Mouse (Mus musculus): Measurements from ENCODE around the gene Nim1k. TPM values are rescaled to one million over a fixed set of nuclear protein-coding genes. Genes with fewer than 3 reads are reported as not detected.

Nim1k gene
- polyA plus RNA-seq, 1 experiment from 2014 or later = 5.9 TPM

- H3K9me3 ChIP-seq (ENCODE audit: control insufficient read depth, low read length) = no peaks in the 10 kb centered on the region
- ATAC-seq (ENCODE audit: low read depth) = peak; percentile 65
- no peak overlapping the region for H3K4me3 ChIP-seq (ENCODE audit: low read depth, low read length)
- no peak overlapping the region; the same call in 1 of the 2 replicates for H3K9ac ChIP-seq (replicated peaks; ENCODE audit: low read depth, low read length)
- H3K4me1 ChIP-seq (ENCODE audit: control insufficient read depth, insufficient read depth, low read length) = peaks cover 9% of the 10 kb centered on the region
- H3K4me2 ChIP-seq (ENCODE audit: low read depth, low read length) = peak overlapping the region; percentile 43
- H3K27ac ChIP-seq (ENCODE audit: low read depth, low read length) = peak overlapping the region; percentile 60
- H3K27me3 ChIP-seq (ENCODE audit: control insufficient read depth, insufficient read depth, low read length) = no peaks in the 10 kb centered on the region
- WGBS = 2% methylated on average over 19 of the region's 19 CpGs
- no peaks in the 10 kb centered on the region for H3K36me3 ChIP-seq (ENCODE audit: control insufficient read depth, insufficient read depth, low read length)
Measured at GRCm38 (mm10) chr13:119741390-119742237, 14.1 kb downstream of the Nim1k start.

GRCm38 (mm10) chr13:119731448-119731847 lies 24.2 kb downstream of the Nim1k start:
- no peak overlapping the region for H3K9ac ChIP-seq (replicated peaks; ENCODE audit: low read depth, low read length)
- no peaks in the 10 kb centered on the region for H3K36me3 ChIP-seq (ENCODE audit: control insufficient read depth, insufficient read depth, low read length)
- H3K4me3 ChIP-seq (ENCODE audit: low read depth, low read length) = no peak overlapping the region
- peak; percentile 14; the same call in 1 of the 2 replicates for ATAC-seq (ENCODE audit: low read depth)
- no peaks in the 10 kb centered on the region for H3K27me3 ChIP-seq (ENCODE audit: control insufficient read depth, insufficient read depth, low read length)
- no peaks in the 10 kb centered on the region for H3K9me3 ChIP-seq (ENCODE audit: control insufficient read depth, low read length)
- H3K4me1 ChIP-seq (ENCODE audit: control insufficient read depth, insufficient read depth, low read length) = no peaks in the 10 kb centered on the region
- 11% methylated on average over 6 of the region's 6 CpGs for WGBS
- H3K27ac ChIP-seq (ENCODE audit: low read depth, low read length) = peak overlapping the region; percentile 64; the same call in 1 of the 2 replicates
- H3K4me2 ChIP-seq (ENCODE audit: low read depth, low read length) = no peak overlapping the region; the same call in 1 of the 2 replicates

GRCm38 (mm10) chr13:119729406-119729805 lies 26.3 kb downstream of the Nim1k start:
- 89% methylated on average over 7 of the region's 7 CpGs for WGBS
- ATAC-seq (ENCODE audit: low read depth) = no peak

GRCm38 (mm10) chr13:119727608-119728387 lies 27.9 kb downstream of the Nim1k start:
- no peak overlapping the region for H3K4me2 ChIP-seq (ENCODE audit: low read depth, low read length)
- ATAC-seq (ENCODE audit: low read depth) = no peak
- no peaks in the 10 kb centered on the region for H3K27me3 ChIP-seq (ENCODE audit: control insufficient read depth, insufficient read depth, low read length)
- H3K36me3 ChIP-seq (ENCODE audit: control insufficient read depth, insufficient read depth, low read length) = no peaks in the 10 kb centered on the region
- no peak overlapping the region for H3K27ac ChIP-seq (ENCODE audit: low read depth, low read length)
- H3K9me3 ChIP-seq (ENCODE audit: control insufficient read depth, low read length) = no peaks in the 10 kb centered on the region
- H3K4me1 ChIP-seq (ENCODE audit: control insufficient read depth, insufficient read depth, low read length) = no peaks in the 10 kb centered on the region
- 81% methylated on average over 26 of the region's 26 CpGs for WGBS
- H3K9ac ChIP-seq (replicated peaks; ENCODE audit: low read depth, low read length) = no peak overlapping the region
- no peak overlapping the region for H3K4me3 ChIP-seq (ENCODE audit: low read depth, low read length)

More at GRCm38 (mm10) chr13:119729406-119729805, 26.3 kb downstream of the Nim1k start:
- H3K9me3 ChIP-seq (ENCODE audit: control insufficient read depth, low read length) = no peaks in the 10 kb centered on the region
- H3K27ac ChIP-seq (ENCODE audit: low read depth, low read length) = no peak overlapping the region
- no peak overlapping the region for H3K9ac ChIP-seq (replicated peaks; ENCODE audit: low read depth, low read length)
- H3K4me1 ChIP-seq (ENCODE audit: control insufficient read depth, insufficient read depth, low read length) = no peaks in the 10 kb centered on the region
- no peak overlapping the region for H3K4me3 ChIP-seq (ENCODE audit: low read depth, low read length)
- no peaks in the 10 kb centered on the region for H3K36me3 ChIP-seq (ENCODE audit: control insufficient read depth, insufficient read depth, low read length)
- no peaks in the 10 kb centered on the region for H3K27me3 ChIP-seq (ENCODE audit: control insufficient read depth, insufficient read depth, low read length)
- no peak overlapping the region for H3K4me2 ChIP-seq (ENCODE audit: low read depth, low read length)

- WGBS = 89% methylated on average over 7 of the region's 7 CpGs
Measured at GRCm38 (mm10) chr13:119724541-119724940, 31.1 kb downstream of the Nim1k start.

GRCm38 (mm10) chr13:119723368-119723767 lies 32.3 kb downstream of the Nim1k start:
- H3K4me2 ChIP-seq (ENCODE audit: low read depth, low read length) = no peak overlapping the region
- no peaks in the 10 kb centered on the region for H3K9me3 ChIP-seq (ENCODE audit: control insufficient read depth, low read length)
- H3K9ac ChIP-seq (replicated peaks; ENCODE audit: low read depth, low read length) = no peak overlapping the region
- no peak overlapping the region for H3K4me3 ChIP-seq (ENCODE audit: low read depth, low read length)
- no peak for ATAC-seq (ENCODE audit: low read depth)
- no peaks in the 10 kb centered on the region for H3K36me3 ChIP-seq (ENCODE audit: control insufficient read depth, insufficient read depth, low read length)
- no peak overlapping the region for H3K27ac ChIP-seq (ENCODE audit: low read depth, low read length)
- H3K4me1 ChIP-seq (ENCODE audit: control insufficient read depth, insufficient read depth, low read length) = no peaks in the 10 kb centered on the region
- 86% methylated on average over 5 of the region's 5 CpGs for WGBS
- H3K27me3 ChIP-seq (ENCODE audit: control insufficient read depth, insufficient read depth, low read length) = no peaks in the 10 kb centered on the region

More at GRCm38 (mm10) chr13:119724541-119724940, 31.1 kb downstream of the Nim1k start:
- Histone ChIP-seq H3K4me3 (ENCODE audit: low read depth, low read length) (no peak overlapping the region), H3K27me3 (ENCODE audit: control insufficient read depth, insufficient read depth, low read length) (no peaks in the 10 kb centered on the region), H3K9me3 (ENCODE audit: control insufficient read depth, low read length) (no peaks in the 10 kb centered on the region), H3K9ac (replicated peaks; ENCODE audit: low read depth, low read length) (no peak overlapping the region), H3K4me1 (ENCODE audit: control insufficient read depth, insufficient read depth, low read length) (no peaks in the 10 kb centered on the region), H3K27ac (ENCODE audit: low read depth, low read length) (no peak overlapping the region), H3K36me3 (ENCODE audit: control insufficient read depth, insufficient read depth, low read length) (no peaks in the 10 kb centered on the region), H3K4me2 (ENCODE audit: low read depth, low read length) (no peak overlapping the region)
- no peak for ATAC-seq (ENCODE audit: low read depth)

- Histone ChIP-seq H3K27me3 (ENCODE audit: control insufficient read depth, insufficient read depth, low read length) (no peaks in the 10 kb centered on the region), H3K9ac (replicated peaks; ENCODE audit: low read depth, low read length) (no peak overlapping the region), H3K4me3 (ENCODE audit: low read depth, low read length) (no peak overlapping the region), H3K27ac (ENCODE audit: low read depth, low read length) (no peak overlapping the region), H3K4me1 (ENCODE audit: control insufficient read depth, insufficient read depth, low read length) (no peaks in the 10 kb centered on the region), H3K9me3 (ENCODE audit: control insufficient read depth, low read length) (no peaks in the 10 kb centered on the region), H3K4me2 (ENCODE audit: low read depth, low read length) (no peak overlapping the region), H3K36me3 (ENCODE audit: control insufficient read depth, insufficient read depth, low read length) (no peaks in the 10 kb centered on the region)
- ATAC-seq (ENCODE audit: low read depth) = no peak
- WGBS = 91% methylated on average over 3 of the region's 3 CpGs
Measured at GRCm38 (mm10) chr13:119722447-119722846, 33.2 kb downstream of the Nim1k start.

GRCm38 (mm10) chr13:119716105-119716504 lies 39.6 kb downstream of the Nim1k start:
- no peak overlapping the region for H3K27ac ChIP-seq (ENCODE audit: low read depth, low read length)

GRCm38 (mm10) chr13:119713821-119714220 lies 41.9 kb downstream of the Nim1k start:
- Histone ChIP-seq H3K9ac (replicated peaks; ENCODE audit: low read depth, low read length) (no peak overlapping the region), H3K4me2 (ENCODE audit: low read depth, low read length) (no peak overlapping the region), H3K27me3 (ENCODE audit: control insufficient read depth, insufficient read depth, low read length) (no peaks in the 10 kb centered on the region), H3K4me1 (ENCODE audit: control insufficient read depth, insufficient read depth, low read length) (no peaks in the 10 kb centered on the region), H3K9me3 (ENCODE audit: control insufficient read depth, low read length) (no peaks in the 10 kb centered on the region), H3K36me3 (ENCODE audit: control insufficient read depth, insufficient read depth, low read length) (peaks cover 20% of the 10 kb centered on the region), H3K4me3 (ENCODE audit: low read depth, low read length) (no peak overlapping the region), H3K27ac (ENCODE audit: low read depth, low read length) (no peak overlapping the region)
- ATAC-seq (ENCODE audit: low read depth) = no peak
- 76% methylated on average over 9 of the region's 9 CpGs for WGBS

More at GRCm38 (mm10) chr13:119716105-119716504, 39.6 kb downstream of the Nim1k start:
- H3K4me1 ChIP-seq (ENCODE audit: control insufficient read depth, insufficient read depth, low read length) = no peaks in the 10 kb centered on the region
- ATAC-seq (ENCODE audit: low read depth) = no peak
- no peaks in the 10 kb centered on the region for H3K27me3 ChIP-seq (ENCODE audit: control insufficient read depth, insufficient read depth, low read length)
- 92% methylated on average over 2 of the region's 2 CpGs for WGBS
- no peak overlapping the region for H3K4me3 ChIP-seq (ENCODE audit: low read depth, low read length)
- no peaks in the 10 kb centered on the region for H3K9me3 ChIP-seq (ENCODE audit: control insufficient read depth, low read length)
- H3K36me3 ChIP-seq (ENCODE audit: control insufficient read depth, insufficient read depth, low read length) = peaks cover 4% of the 10 kb centered on the region; the same call in 1 of the 2 replicates
- H3K4me2 ChIP-seq (ENCODE audit: low read depth, low read length) = no peak overlapping the region
- no peak overlapping the region for H3K9ac ChIP-seq (replicated peaks; ENCODE audit: low read depth, low read length)
